18 mouse cellular contexts compared by ENCODE assay signal in genomic region chr16:93920673-93921072, GRCm38 (mm10).
"Had no signal": no experiment of that assay in that cellular context is flagged by ENCODE, and none has a peak within 500 bp of the region (broad histone marks: within the 10 kb centered on the region; RNA-seq: fewer than 3 reads in every experiment).

No protein-coding gene starts in this region.

- H3K27me3 ChIP-seq: neural tube, embryonic 13.5 days; neural tube, embryonic 15.5 days; stomach, embryonic 15.5 days had no signal

- ATAC-seq: midbrain, embryonic 16.5 days had no signal

- H3K36me3 ChIP-seq: midbrain, embryonic 12.5 days; neural tube, embryonic 13.5 days; neural tube, embryonic 15.5 days; stomach, embryonic 15.5 days had no signal

- H3K4me2 ChIP-seq: lung, embryonic 14.5 days; midbrain, embryonic 12.5 days; neural tube, embryonic 13.5 days; neural tube, embryonic 15.5 days; stomach, embryonic 15.5 days had no signal

- H3K27ac ChIP-seq: liver, embryonic 14.5 days; macrophage; midbrain, embryonic 12.5 days; neural tube, embryonic 13.5 days; neural tube, embryonic 15.5 days; stomach, embryonic 15.5 days; stomach, postnatal 0 days had no signal

- DNase-seq: lung, adult 18-20 months; lung, embryonic 14.5 days; lung, postnatal 14 days; lung, postnatal 36 days; midbrain, embryonic 14.5 days; right cerebral cortex, postnatal 14 days; thymus, adult 2 months; thymus, postnatal 25 days; thymus, postnatal 4 days had no signal

- H3K9me3 ChIP-seq: midbrain, embryonic 12.5 days; neural tube, embryonic 13.5 days; neural tube, embryonic 15.5 days; stomach, embryonic 15.5 days had no signal

- H3K4me3 ChIP-seq: megakaryocyte, embryonic 14.5 days; midbrain, embryonic 12.5 days; neural tube, embryonic 13.5 days; neural tube, embryonic 15.5 days; stomach, embryonic 15.5 days had no signal

- H3K9ac ChIP-seq: liver, embryonic 14.5 days; lung, embryonic 14.5 days; midbrain, embryonic 12.5 days; neural tube, embryonic 13.5 days; neural tube, embryonic 15.5 days; stomach, embryonic 15.5 days had no signal
